Mouse (Mus musculus) fat pad, adult 2 months (tissue): ENCODE results near the gene Tmx2.
A peak's percentile ranks its signal among the peaks of the same experiment; 100 is the strongest.

ENCODE experiments used
- DNase-seq: peaks from one replicate; pipeline ENCODE4 v3.0.0-alpha.2; 2011; ENCODE audit warnings: low read depth, low spot score; ENCODE audit errors: extremely low read depth

The Tmx2 gene

GRCm38 (mm10) chr2:84638428-84639220, 40.3 kb downstream of the Tmx2 start:
- no peak for DNase-seq

GRCm38 (mm10) chr2:84637452-84638165, 41.3 kb downstream of the Tmx2 start:
- no peak for DNase-seq

- DNase-seq, result no peak
These were observed 42.7 kb downstream of the Tmx2 start for GRCm38 (mm10) chr2:84636231-84636741.

GRCm38 (mm10) chr2:84635611-84636010, 43.3 kb downstream of the Tmx2 start:
- no peak for DNase-seq

GRCm38 (mm10) chr2:84634934-84635482, 43.9 kb downstream of the Tmx2 start:
- no peak for DNase-seq

- DNase-seq, result no peak
These were observed 44.9 kb downstream of the Tmx2 start for GRCm38 (mm10) chr2:84634006-84634405.

GRCm38 (mm10) chr2:84632999-84633398, 45.9 kb downstream of the Tmx2 start:
- peak; percentile 49 for DNase-seq

GRCm38 (mm10) chr2:84632001-84632400, 46.9 kb downstream of the Tmx2 start:
- DNase-seq, result no peak

GRCm38 (mm10) chr2:84627036-84627435, 51.9 kb downstream of the Tmx2 start:
- DNase-seq, result no peak

- peak; percentile 42 for DNase-seq
These were observed 52.5 kb downstream of the Tmx2 start for GRCm38 (mm10) chr2:84626366-84626975.

GRCm38 (mm10) chr2:84624201-84624600, 54.7 kb downstream of the Tmx2 start:
- DNase-seq, result no peak

GRCm38 (mm10) chr2:84623428-84624119, 55.4 kb downstream of the Tmx2 start:
- no peak for DNase-seq

GRCm38 (mm10) chr2:84622668-84623067, 56.3 kb downstream of the Tmx2 start:
- DNase-seq, result no peak
